Mouse (Mus musculus) activated CD4-positive, CD25-positive, alpha-beta regulatory T cell, adult 4 months (primary cell): ENCODE data around the gene Pagr1a. TPM values are rescaled to one million over a fixed set of nuclear protein-coding genes. Genes with fewer than 3 reads are reported as not detected.
A peak's percentile ranks its signal among the peaks of the same experiment; 100 is the strongest.

Source experiments
- ATAC-seq: one replicate; pipeline ENCODE4 v1.8.0; 2017
- polyA plus RNA-seq, 2 experiments: library from polyadenylated mRNA; unstranded; fragments of 100-300 nt; shearing (Covaris generic); gene quantifications; one replicate each; pipeline ENCODE4 v1.2.1; 2017

The Pagr1a gene
- polyA plus RNA-seq, 2 experiments from 2014 or later, result 39.6 to 56.7 TPM

GRCm38 (mm10) chr7:127020901-127021562, 3.9 kb upstream of the Pagr1a start, which contains the start of the genes Gm42742 and Prrt2:
Gene Gm42742 (minus strand): TSS chr7:127021097.
Gene Prrt2 (minus strand): TSS chr7:127021211.
- peak; percentile 24 for ATAC-seq

GRCm38 (mm10) chr7:127020491-127020890, 3.3 kb upstream of the Pagr1a start:
- no peak for ATAC-seq

DNA sequence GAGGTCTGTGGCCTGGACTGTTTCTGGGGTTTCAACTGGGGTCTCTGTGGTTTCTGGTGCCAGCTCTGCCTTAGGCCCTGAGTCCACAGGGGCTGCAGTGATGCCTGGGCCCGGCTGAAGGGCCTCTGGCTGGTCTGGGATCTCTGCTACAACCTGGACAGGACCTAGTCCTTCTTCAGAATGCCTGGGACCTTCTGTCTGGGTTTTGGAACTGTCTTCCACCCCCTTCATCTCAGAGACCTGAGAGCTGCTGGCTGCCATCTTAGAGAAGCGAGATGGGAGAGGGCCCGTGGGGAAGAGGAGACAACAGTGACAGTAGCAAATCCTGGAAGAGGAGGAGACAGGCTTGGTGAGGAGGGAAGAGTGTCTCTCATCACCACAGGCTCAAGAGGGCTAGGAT, 2.9 kb upstream of the Pagr1a start:
- ATAC-seq, result no peak

DNA sequence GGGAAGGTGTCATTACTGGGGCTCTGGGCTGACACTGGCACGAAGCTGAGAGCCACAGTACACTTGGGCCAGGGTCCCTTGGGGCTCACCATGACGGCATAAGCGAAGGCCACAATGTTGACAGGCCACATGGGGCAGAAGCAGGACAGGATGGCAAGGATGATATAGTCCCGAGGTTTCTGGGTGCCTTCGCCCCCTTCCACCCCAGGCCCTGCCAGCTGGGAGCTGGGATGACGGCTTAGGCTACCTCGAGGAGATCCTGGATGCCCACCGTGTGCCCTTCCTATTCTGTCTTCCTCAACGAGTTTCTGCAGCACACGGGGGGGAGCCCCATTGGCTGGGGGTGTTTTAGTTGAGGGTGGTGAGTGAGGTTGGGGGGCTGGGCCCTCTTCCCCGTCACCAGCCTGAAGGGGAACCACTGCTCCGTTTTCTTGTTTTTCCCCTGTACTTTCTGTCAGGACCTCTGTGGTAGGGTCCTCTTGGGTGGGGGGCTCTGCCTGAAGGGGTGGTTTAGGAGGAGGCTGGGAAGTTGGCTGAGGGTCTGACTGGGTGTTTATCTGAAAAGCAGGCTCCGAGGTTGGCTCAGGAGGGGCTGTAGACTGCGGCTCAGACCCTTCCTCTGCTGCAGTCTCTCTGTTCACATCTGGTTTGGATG, 2.3 kb upstream of the Pagr1a start:
- ATAC-seq, result no peak

DNA sequence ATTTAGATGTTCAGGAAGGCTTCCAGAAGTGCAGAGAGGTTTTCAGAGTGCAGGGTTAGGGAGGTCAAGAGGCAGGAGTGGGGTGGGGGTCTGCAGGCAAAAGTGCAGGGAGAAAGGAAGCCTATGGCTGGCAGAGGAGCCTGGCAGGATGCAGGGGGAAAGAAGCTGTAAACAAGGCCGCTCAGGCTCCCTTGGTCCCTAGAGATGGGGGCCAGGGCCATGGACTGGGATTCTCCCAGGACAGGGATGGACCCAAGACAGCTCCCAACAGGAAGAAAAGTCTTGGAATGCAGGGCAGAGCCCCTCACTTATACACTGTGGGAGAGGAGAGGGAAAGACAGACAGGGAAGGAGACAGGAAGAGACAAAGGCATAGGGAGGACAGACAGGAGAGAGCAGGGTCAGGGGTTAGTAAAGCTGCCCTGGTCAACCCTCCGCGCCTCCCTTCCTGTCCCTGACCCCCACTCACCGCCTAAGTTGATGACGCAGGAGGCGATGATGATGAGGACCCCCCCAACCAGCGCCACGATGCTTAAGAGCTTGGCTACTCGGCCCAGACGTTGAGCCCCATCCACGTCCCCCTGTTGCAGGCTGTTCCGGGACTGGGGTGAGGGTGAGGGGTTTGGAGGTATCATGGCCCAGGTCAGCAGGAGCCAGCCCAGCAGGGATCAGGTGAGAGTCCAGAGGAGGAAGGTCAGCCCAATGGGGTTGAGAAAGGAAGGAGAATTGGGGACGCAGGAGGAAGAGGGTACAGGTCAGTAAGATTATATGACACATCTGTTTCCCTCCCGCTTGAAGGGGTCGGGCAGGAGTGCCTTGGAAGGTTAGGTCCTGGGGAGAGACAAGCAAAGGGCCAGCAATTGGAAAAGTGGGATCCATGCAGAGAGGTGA, 1.5 kb upstream of the Pagr1a start:
- no peak for ATAC-seq

DNA sequence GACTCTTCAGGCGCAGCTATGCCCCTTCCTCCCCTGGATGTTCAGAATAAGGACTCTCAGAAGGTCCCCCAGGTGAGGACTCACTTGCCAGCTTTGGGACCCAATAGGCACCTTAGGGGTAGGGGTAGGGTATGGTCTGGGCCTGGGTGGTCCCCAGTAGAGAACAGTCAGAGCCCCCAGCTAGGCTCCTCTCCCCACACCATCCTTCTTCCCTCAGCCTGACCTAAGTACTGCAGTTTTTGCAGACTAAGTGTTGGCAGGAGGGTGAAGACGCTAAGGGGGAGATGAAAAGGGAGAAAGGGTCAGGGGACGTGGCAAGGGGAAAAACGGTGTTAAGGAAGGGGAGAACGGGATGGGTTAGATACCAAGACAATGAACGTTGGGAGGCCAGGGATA, 796 bp upstream of the Pagr1a start:
- no peak for ATAC-seq

DNA sequence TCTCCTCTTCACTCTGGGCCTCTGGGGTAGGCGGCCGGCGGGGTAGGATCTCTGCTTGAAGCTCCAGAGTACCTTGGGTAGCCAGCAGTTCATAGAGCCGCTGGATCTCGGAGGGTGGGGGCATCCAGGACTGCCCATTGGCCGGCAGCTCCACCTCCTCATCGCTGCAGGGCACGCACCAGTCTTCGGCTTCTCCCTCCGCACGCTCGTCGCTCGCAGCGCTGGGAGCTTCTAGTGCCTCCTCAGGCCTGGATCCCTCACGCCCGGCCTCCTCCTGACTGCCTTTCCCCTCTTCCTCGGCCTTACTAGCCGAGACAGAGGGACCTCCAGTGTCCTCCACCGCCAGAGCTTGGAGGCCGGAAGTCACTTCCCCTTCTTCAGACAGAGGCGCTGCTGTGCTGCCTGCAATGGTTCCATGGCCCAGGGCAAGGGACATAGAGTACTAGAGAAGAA, 640 bp downstream of the Pagr1a start:
- peak; percentile 56 for ATAC-seq

DNA sequence TGATC, 869 bp downstream of the Pagr1a start, which contains the start of gene Pagr1b:
Gene Pagr1b, minus strand, starts transcription at position 4 of the 5 bp plus-strand sequence.
- no peak for ATAC-seq

DNA sequence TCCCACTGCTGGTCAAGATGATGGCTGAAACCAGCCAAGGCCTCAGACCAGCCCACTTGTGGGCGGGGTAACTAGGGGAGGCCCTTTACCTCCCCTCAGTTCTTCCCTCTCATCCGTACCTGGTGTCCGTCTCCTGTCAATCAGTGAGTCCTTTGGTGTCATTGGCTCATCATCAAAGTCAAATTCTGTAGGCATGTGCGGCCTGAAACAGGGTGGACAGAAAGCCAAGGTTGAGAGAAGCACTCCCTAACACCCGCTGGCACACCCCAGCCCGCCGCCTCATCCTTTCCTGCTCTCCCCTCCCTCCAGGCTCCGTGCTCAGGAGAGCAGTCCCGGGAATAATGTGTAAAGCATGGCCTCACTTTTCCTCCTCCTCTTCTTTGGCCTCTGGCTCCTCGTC, 1.1 kb downstream of the Pagr1a start:
- no peak for ATAC-seq

DNA sequence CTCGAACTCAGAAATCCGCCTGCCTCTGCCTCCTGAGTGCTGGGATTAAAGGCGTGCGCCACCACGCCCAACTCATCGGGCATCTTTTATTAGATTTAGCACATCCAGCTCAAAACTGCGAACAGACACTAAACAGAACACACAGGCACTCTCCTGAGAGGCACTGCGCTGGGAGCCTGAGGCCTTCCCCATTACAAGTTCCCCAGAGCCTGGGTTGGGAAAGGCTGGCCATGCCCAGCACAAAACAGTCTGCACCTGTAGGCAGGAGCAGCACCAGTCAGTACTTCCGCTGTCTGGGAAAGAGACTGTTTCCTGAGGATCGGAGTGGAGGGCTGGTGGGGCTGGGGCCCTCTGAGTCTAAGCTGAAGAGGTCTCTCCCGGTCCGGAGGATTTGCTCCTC, 2.2 kb downstream of the Pagr1a start:
- ATAC-seq, result no peak

DNA sequence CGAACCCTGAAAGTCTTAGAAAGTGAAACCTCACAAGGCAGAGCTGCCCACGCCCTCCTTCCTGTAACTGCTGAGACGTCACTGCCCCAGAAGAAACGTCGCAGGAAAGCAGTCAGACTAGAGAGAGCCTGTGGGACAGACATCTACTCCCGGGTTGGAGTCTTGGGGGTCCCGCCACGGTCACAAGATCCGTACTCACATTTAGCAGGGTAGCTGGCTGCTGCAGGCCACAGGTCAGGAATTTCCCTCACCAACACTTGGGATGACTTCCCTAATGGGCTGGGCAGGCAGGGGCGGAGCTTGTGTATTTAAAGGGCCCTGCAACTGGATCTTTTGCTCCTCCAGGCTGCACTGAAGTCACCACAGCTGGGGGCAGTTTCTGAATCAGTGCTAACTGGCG, 2.8 kb downstream of the Pagr1a start, which contains the start of gene Mvp:
Gene Mvp, minus strand, starts transcription at position 302 of the 400 bp plus-strand sequence.
- ATAC-seq, result peak; percentile 61

DNA sequence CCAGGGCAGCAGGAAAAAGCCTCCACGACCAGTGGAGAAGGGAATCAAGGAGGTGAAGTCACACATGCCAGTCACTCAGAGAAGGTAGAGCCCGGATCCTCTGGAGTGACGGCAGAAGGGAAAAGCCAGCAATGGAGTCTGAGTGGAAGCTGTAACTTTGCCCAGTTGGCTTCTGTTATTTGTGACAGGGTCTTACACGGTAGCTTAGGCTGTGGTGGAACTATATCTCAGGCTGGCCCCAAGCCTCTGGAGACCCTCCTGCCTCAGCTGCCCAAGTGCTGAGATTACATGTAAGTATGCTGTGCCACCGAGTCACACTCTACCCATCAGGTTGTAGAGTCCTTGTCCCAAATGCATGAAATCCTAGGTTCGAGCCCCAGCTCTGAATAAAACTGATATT, 3.8 kb downstream of the Pagr1a start:
- no peak for ATAC-seq

GRCm38 (mm10) chr7:127012845-127013244, 4.3 kb downstream of the Pagr1a start:
- no peak for ATAC-seq

DNA sequence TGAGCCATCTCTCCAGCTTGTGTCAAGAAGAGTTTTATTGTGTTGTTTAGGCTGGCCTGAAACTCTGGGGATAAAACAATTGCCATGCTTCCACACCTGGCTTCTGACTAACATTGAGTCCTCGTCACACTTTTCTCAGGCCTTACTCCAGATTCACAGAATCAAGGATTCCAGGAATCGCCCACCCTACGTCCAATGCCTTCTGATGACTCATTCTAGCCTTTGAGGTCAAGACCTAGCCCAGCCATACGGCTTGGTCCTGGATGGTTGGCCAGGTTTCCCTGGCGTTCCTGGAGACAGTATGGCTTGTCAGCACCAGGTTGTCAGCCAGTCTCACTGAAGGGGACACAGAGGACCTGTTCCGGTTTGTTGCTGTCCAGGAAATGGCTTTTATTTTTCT, 4.8 kb downstream of the Pagr1a start:
- ATAC-seq, result no peak

DNA sequence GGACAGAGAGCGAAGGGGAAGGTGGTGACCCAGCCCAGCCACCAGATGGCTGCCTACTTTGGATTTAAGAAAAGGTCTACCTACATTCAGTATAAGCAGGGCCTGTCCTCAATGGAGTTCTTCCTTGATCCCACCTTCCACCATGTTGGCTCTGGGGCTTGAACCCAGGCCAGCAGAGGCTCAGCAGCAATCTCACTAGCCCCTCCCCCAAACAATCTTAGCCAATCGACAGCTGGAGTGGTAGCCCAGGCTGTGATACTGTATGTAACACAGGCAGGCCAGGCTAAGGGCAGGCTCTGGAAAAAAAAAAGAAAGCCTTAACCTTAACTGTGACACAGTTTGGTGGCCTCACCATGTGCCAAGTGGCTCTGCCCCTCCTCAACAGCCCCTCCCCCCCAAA, 5.4 kb downstream of the Pagr1a start:
- no peak for ATAC-seq

GRCm38 (mm10) chr7:127011051-127011450, 6.1 kb downstream of the Pagr1a start:
- no peak for ATAC-seq

DNA sequence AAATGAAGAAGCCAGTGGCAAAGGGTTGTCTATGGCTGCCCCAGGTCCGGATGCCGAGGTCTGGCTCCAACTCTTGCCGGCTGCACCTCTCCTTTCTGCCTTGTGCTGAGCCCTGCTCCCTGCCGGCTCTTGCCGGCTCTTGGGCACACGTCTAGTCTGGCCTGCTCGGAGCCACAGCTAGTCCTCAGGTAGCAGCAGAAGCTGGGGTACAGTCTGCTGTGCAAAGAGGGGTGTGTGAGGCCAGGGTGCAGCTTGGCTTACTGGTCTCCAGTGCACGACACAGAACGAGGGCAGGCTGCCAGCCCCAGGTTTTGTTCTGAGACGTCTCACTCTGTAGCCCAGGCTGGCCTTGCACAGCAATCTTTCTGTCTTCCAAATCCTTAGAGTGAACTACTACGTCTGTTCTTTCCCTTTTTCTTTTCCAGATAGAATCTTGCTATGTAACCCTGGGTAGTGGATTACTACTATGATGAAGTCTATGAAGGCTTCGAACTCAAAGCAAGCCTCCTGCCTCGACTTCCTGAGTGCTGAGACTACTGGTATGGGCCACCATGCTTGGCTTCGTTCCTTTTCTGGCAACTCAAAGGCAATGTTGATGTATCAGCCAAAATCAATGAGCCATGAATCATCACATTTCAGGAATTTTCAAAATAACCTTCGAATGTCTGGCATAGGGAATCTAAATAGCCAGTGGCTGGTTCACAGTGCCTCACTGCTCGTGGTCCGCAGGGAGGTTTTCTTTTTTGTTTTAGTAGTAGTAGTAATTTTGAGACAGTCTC, 7.7 kb downstream of the Pagr1a start:
- ATAC-seq, result no peak

DNA sequence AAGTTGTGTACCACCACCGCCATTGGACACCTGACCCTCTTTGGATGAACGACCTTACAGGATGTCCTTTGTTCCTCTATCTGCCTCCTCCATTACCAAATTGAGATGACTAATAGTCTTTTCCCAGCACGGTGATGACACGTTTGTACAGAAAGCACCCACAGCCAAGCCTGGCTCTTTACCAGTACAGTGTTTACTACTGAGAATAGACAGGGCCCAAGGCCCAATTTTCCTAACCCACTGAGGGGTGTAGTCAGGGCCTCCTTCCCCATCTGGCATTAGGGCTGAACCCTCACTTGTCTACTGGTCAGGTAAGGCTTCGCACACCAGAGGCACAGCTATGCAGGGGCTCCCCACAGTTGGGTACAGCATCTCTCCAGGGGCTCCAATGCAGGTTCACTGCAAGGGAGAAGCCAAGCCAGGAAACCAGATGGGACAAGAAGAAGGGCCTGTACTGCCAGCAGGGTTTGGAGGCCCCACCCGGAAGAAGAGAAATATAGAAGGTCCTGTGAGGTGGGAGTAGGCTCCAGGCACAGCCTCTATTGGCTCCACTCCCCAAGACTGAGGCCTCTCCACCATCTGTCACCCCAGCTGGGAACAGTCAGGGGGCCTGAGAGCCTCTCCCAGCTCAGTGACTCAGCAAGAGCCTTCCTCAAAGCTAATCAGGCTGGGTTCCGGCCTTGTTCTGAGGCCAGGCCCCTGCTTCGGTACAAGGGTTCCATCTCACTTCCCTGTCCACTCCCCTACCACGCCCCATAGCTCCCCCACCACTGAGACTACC, 8.7 kb downstream of the Pagr1a start:
- no peak for ATAC-seq

GRCm38 (mm10) chr7:127007313-127008024, 9.7 kb downstream of the Pagr1a start:
- ATAC-seq, result no peak

GRCm38 (mm10) chr7:127004122-127004875, 12.9 kb downstream of the Pagr1a start:
- no peak for ATAC-seq

DNA sequence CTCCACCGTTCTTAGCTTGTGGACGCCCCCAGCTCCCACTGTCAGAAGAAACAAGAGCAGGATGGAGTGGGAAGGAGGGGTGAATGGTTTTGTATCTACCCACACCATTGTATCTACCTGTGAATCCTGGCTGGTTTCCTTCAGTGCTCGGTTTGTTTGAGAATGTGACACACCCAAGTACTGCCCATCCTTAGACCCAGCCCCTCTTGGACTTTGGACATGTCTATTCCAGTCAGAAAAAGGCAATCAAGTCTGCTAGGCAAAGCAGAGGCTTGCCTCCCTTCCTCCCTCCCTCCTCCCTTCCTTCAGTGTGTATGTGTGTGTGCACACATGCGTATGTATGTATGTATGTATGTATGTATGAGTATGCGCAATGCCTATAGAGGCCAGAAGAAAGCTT, 13.5 kb downstream of the Pagr1a start:
- ATAC-seq, result no peak
